Mouse (Mus musculus): ENCODE data around the gene Med13l. TPM values are rescaled to one million over a fixed set of nuclear protein-coding genes. Genes with fewer than 3 reads are reported as not detected.

Med13l gene
- polyA plus RNA-seq, 1 experiment from 2014 or later, result 5.9 TPM

DNA sequence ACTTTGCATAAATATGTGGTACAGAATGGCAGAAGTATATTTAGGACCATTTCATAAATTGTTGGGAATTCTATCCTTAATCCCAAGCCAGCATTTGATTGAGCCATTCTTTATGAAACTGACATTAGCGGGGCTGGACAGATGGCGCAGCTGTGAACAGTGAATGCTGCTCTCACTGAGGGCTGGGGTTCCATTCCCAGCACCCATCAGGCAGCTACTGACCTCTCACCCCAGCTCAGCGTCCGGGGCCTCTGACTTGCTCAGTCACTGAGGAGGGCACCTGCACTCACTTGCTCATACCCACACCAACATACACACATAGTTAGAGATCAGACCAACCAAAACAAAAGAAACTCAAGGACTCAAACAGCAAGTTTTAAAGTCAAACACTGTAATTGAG lies 24.9 kb downstream of the Med13l start:
- TF ChIP-seq CTCF (IDR thresholded peaks at IDR 0.05; ENCODE audit: low read depth) (no peak), EP300 (IDR thresholded peaks at IDR 0.05; ENCODE audit: low read depth) (no peak)
- no peaks in the 10 kb centered on the region; the same call in 1 of the 2 replicates for H3K36me3 ChIP-seq (replicated peaks; ENCODE audit: insufficient read depth, low read length)
- no peaks in the 10 kb centered on the region for H3K9me3 ChIP-seq (ENCODE audit: low read length)
- 80% methylated on average over 4 of the region's 4 CpGs for WGBS (ENCODE audit: insufficient replicate concordance)
- H3K9ac ChIP-seq (replicated peaks), result no peak overlapping the region
- no peaks in the 10 kb centered on the region for H3K27me3 ChIP-seq (ENCODE audit: insufficient read depth, low read length)
- peaks cover 24% of the 10 kb centered on the region for H3K4me1 ChIP-seq (ENCODE audit: insufficient read depth)
- H3K27ac ChIP-seq (ENCODE audit: low read depth), result no peak overlapping the region
- no peak overlapping the region for H3K4me2 ChIP-seq (ENCODE audit: low read depth, low read length)
- H3K4me3 ChIP-seq (ENCODE audit: low read depth, low read length), result no peak overlapping the region
- ATAC-seq (no peak), DNase-seq (no peak)

DNA sequence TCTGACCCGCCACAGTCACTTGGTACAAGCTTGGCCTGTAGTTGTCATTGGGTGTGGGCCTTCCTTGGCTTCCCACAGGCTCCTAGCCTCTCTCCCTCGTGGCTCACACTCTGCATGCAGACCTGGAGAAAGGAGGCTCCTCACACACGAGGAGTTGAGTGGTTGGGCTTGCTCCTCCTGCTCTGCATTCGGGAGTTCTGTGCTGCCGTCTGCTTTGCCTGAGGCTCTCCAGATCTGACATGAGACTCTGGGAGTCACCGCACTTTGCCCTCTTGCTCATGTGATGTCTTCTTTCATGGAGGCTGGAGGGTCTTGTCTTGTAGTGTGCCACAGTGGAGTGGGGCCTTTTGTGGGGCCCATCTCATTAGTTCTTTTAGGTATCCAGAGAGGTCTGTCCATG lies 26.1 kb downstream of the Med13l start:
- Histone ChIP-seq H3K27me3 (ENCODE audit: insufficient read depth, low read length) (no peaks in the 10 kb centered on the region), H3K4me3 (ENCODE audit: low read depth, low read length) (no peak overlapping the region), H3K4me2 (ENCODE audit: low read depth, low read length) (no peak overlapping the region), H3K36me3 (replicated peaks; ENCODE audit: insufficient read depth, low read length) (no peaks in the 10 kb centered on the region; the same call in 1 of the 2 replicates), H3K9me3 (ENCODE audit: low read length) (no peaks in the 10 kb centered on the region), H3K9ac (replicated peaks) (no peak overlapping the region), H3K27ac (ENCODE audit: low read depth) (no peak overlapping the region), H3K4me1 (ENCODE audit: insufficient read depth) (peaks cover 36% of the 10 kb centered on the region)
- DNase-seq (no peak), ATAC-seq (no peak)
- 73% methylated on average over 6 of the region's 6 CpGs for WGBS (ENCODE audit: insufficient replicate concordance)
- TF ChIP-seq EP300 (IDR thresholded peaks at IDR 0.05; ENCODE audit: low read depth), result no peak

DNA sequence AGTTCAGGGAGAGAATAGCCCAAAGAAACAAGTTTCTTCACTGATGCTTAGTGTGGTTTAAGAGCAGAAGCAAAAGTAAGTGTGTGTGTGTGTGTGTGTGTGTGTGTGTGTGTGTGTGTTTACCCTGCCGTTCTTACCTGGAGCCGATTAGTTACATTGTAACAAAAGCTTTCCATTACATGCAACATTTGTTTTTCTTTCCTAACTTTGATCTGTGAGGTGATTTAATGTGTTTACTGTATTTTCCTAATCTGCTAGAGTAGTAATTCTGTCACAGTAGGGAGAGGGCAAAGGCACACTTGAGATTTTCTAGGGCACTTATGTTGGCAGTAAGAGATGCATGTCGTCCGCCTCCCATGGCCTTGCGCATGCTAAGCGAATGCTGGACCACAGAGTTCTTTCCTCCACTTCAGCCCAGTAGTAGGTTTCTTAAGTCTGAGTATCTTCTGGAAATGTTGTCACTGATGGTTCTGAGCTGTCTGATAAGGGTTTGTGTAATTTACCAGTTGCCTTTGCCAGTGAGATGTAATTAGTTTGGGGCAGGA lies 28.0 kb downstream of the Med13l start:
- WGBS (ENCODE audit: insufficient replicate concordance), result 73% methylated on average over 6 of the region's 6 CpGs
- H3K4me1 ChIP-seq (ENCODE audit: insufficient read depth), result peaks cover 43% of the 10 kb centered on the region
- ATAC-seq (no peak; the same call in 1 of the 2 replicates), DNase-seq (no peak)
- H3K9ac ChIP-seq (replicated peaks), result no peak overlapping the region
- H3K4me2 ChIP-seq (ENCODE audit: low read depth, low read length), result no peak overlapping the region
- H3K27me3 ChIP-seq (ENCODE audit: insufficient read depth, low read length), result no peaks in the 10 kb centered on the region
- no peak for TF ChIP-seq CTCF (IDR thresholded peaks at IDR 0.05; ENCODE audit: low read depth)
- TF ChIP-seq EP300 (IDR thresholded peaks at IDR 0.05; ENCODE audit: low read depth), result no peak
- H3K9me3 ChIP-seq (ENCODE audit: low read length), result no peaks in the 10 kb centered on the region
- no peak overlapping the region for H3K27ac ChIP-seq (ENCODE audit: low read depth)
- H3K36me3 ChIP-seq (replicated peaks; ENCODE audit: insufficient read depth, low read length), result no peaks in the 10 kb centered on the region; the same call in 1 of the 2 replicates
- no peak overlapping the region for H3K4me3 ChIP-seq (ENCODE audit: low read depth, low read length)

DNA sequence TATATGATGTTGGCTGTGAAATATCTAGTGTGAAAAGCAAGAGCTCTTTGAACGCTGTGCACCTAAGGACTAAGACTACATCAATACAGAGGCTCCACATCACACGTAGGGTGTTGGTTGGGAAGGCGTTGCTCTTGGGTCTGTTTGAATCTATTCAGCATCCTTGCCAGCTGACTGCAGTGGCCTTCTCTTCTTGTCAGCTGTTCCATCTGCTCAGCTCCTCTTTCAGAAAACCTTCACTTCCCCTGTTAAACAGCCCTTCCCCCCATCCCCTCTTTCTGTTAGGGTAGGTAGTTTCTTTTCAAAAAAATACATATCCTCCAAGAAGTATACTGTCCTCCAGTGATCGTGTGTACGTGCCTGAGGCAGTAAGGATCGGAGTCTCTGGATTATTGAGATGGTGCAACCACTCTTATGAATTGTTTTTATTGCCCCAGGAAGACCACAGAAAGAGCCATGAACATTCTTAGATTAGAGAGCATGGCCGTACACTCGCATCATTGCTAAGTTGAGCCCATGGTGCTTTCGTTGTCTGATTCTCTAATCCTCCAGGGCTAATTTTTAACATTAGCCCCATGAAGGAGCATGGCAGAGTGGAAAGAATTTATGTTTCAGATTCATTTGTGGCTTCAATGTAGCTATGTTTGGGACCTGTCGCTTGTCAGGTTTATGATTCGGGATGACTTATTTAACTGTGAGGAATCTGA lies 28.9 kb downstream of the Med13l start:
- DNase-seq, result no peak
- H3K4me3 ChIP-seq (ENCODE audit: low read depth, low read length), result no peak overlapping the region
- TF ChIP-seq EP300 (IDR thresholded peaks at IDR 0.05; ENCODE audit: low read depth) (no peak), CTCF (IDR thresholded peaks at IDR 0.05; ENCODE audit: low read depth) (no peak)
- 76% methylated on average over 11 of the region's 11 CpGs for WGBS (ENCODE audit: insufficient replicate concordance)
- H3K4me1 ChIP-seq (ENCODE audit: insufficient read depth), result peaks cover 43% of the 10 kb centered on the region
- no peaks in the 10 kb centered on the region; the same call in 1 of the 2 replicates for H3K36me3 ChIP-seq (replicated peaks; ENCODE audit: insufficient read depth, low read length)
- H3K9ac ChIP-seq (replicated peaks), result no peak overlapping the region
- H3K9me3 ChIP-seq (ENCODE audit: low read length), result no peaks in the 10 kb centered on the region
- H3K4me2 ChIP-seq (ENCODE audit: low read depth, low read length), result no peak overlapping the region
- H3K27me3 ChIP-seq (ENCODE audit: insufficient read depth, low read length), result no peaks in the 10 kb centered on the region
- ATAC-seq, result no peak
- no peak overlapping the region for H3K27ac ChIP-seq (ENCODE audit: low read depth)

DNA sequence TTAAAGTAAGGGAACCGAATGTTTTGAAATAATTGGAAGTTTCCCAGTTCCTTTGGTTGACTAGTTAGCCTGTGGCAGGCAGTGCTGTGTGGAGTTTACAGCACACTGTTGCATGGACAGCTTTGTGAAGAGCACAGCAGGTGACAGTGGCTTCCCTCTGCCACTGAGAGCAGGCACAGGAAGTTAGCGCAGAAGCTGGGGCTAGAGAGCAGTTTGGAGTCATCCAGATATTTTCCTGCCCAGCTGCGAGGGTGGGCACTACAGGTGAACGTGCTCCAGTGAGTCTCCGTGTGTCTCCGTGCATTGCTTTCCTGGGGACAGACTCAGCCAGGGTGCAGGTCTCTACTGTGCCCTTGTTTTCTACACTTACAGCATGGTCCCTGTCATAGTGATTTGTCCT lies 30.4 kb downstream of the Med13l start:
- Histone ChIP-seq H3K4me1 (ENCODE audit: insufficient read depth) (peaks cover 39% of the 10 kb centered on the region), H3K9me3 (ENCODE audit: low read length) (no peaks in the 10 kb centered on the region), H3K4me2 (ENCODE audit: low read depth, low read length) (no peak overlapping the region), H3K4me3 (ENCODE audit: low read depth, low read length) (no peak overlapping the region), H3K27me3 (ENCODE audit: insufficient read depth, low read length) (no peaks in the 10 kb centered on the region), H3K36me3 (replicated peaks; ENCODE audit: insufficient read depth, low read length) (peaks cover 5% of the 10 kb centered on the region; the same call in 1 of the 2 replicates), H3K9ac (replicated peaks) (no peak overlapping the region), H3K27ac (ENCODE audit: low read depth) (no peak overlapping the region)
- ATAC-seq (no peak), DNase-seq (no peak)
- TF ChIP-seq CTCF (IDR thresholded peaks at IDR 0.05; ENCODE audit: low read depth) (no peak), EP300 (IDR thresholded peaks at IDR 0.05; ENCODE audit: low read depth) (no peak)
- WGBS (ENCODE audit: insufficient replicate concordance), result 36% methylated on average over 6 of the region's 6 CpGs

DNA sequence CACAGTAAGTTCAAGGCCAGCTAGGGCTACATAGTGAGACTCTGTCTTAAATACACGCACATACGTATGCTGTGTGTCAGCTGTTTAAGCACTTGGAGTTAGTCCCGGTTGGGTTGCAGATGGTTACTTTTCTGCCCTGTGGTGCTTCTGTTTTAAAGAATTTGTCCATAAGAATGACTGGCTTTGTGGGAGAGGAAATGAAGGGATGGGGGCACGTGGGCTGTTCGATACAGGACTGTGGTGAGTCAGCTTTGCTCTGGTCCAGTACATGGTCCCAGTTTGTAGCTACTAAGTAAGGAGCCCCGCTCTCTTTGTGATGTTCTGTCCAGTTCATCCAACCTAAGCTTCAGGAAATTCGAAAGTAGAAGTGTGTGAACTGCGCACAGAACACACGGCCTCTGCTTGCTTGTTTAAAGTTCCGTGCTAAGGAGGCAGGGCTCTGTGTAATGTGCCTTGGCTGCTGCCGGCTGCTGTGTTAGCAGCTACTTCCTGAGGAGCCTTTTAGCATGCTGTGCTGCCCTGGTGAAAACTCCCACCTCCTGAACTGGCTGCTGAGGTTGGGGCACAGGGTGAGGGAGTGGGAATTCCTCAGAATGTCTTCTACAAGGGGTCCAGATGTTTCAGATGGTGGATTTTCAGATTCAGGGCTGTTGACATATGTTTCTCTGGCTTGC lies 31.5 kb downstream of the Med13l start:
- H3K36me3 ChIP-seq (replicated peaks; ENCODE audit: insufficient read depth, low read length), result peaks cover 7% of the 10 kb centered on the region; the same call in 1 of the 2 replicates
- DNase-seq (no peak), ATAC-seq (no peak)
- H3K9ac ChIP-seq (replicated peaks), result no peak overlapping the region; the same call in 1 of the 2 replicates
- peak overlapping the region; percentile 23; the same call in 1 of the 2 replicates for H3K27ac ChIP-seq (ENCODE audit: low read depth)
- H3K27me3 ChIP-seq (ENCODE audit: insufficient read depth, low read length), result no peaks in the 10 kb centered on the region
- WGBS (ENCODE audit: insufficient replicate concordance), result 22% methylated on average over 11 of the region's 11 CpGs
- H3K4me1 ChIP-seq (ENCODE audit: insufficient read depth), result peaks cover 39% of the 10 kb centered on the region
- TF ChIP-seq EP300 (IDR thresholded peaks at IDR 0.05; ENCODE audit: low read depth), result no peak
- no peak for TF ChIP-seq CTCF (IDR thresholded peaks at IDR 0.05; ENCODE audit: low read depth)
- no peaks in the 10 kb centered on the region for H3K9me3 ChIP-seq (ENCODE audit: low read length)
- H3K4me2 ChIP-seq (ENCODE audit: low read depth, low read length), result 0 out of 2 replicates have a peak overlapping the region, but pooled peaks have one; percentile 18
- H3K4me3 ChIP-seq (ENCODE audit: low read depth, low read length), result no peak overlapping the region
